Mouse (Mus musculus): ENCODE results near the gene Cux2. TPM values are rescaled to one million over a fixed set of nuclear protein-coding genes. Genes with fewer than 3 reads are reported as not detected.

Cux2 gene
- polyA plus RNA-seq, 1 experiment from 2014 or later, result 9.9 TPM

DNA sequence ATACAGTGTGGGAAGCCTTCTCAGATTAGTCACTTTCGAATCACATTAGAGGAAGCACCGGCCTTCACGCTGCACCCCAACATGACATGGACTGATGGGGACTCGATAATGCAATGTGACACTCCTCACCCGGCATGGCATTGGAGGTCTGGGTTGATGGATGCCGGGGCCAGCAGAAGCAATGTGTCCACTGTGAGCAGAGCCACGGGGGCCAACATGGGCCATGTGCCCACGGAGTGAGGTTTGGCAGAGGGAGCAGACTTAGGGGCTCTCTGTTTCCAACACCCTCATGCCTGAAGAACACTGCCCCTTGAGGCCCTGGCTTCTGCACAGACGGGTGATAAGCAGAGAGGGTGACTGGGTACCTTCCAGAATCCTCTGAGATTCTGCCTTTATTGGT lies 91.4 kb downstream of the Cux2 start:
- no peaks in the 10 kb centered on the region for H3K9me3 ChIP-seq (replicated peaks)
- no peak overlapping the region for H3K9ac ChIP-seq
- H3K4me2 ChIP-seq, result no peak overlapping the region
- no peak overlapping the region for H3K27ac ChIP-seq
- H3K4me3 ChIP-seq (replicated peaks), result no peak overlapping the region
- WGBS, result 81% methylated on average over 9 of the region's 9 CpGs
- no peak for ATAC-seq (replicated peaks; ENCODE audit: low FRiP score)
- no peaks in the 10 kb centered on the region for H3K27me3 ChIP-seq
- H3K4me1 ChIP-seq, result peaks cover 19% of the 10 kb centered on the region
- H3K36me3 ChIP-seq, result no peaks in the 10 kb centered on the region

DNA sequence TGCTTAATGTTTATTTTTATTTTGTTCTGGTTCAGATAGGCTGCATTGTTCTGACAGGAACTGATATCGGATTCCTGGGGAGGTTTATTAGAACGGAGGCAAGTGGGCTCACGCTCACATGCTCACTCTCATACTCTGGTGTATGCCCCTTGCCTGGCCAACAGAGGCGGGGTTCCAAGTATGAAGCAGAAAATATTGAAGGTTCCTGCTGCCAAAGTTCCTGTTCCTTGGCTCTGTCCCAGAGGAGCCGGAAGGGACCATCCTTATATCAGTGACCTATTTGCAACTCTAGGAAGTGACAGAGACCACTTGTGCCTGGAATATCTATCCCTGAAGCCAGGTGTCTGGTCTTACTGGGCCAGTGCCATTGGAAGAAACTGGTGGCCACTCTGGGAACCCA lies 94.1 kb downstream of the Cux2 start:
- Histone ChIP-seq H3K27ac (no peak overlapping the region), H3K4me2 (no peak overlapping the region), H3K4me1 (peaks cover 23% of the 10 kb centered on the region), H3K4me3 (replicated peaks) (no peak overlapping the region), H3K27me3 (no peaks in the 10 kb centered on the region), H3K9ac (no peak overlapping the region), H3K36me3 (no peaks in the 10 kb centered on the region), H3K9me3 (replicated peaks) (no peaks in the 10 kb centered on the region)
- ATAC-seq (replicated peaks; ENCODE audit: low FRiP score), result no peak
- 76% methylated on average over 5 of the region's 5 CpGs for WGBS

DNA sequence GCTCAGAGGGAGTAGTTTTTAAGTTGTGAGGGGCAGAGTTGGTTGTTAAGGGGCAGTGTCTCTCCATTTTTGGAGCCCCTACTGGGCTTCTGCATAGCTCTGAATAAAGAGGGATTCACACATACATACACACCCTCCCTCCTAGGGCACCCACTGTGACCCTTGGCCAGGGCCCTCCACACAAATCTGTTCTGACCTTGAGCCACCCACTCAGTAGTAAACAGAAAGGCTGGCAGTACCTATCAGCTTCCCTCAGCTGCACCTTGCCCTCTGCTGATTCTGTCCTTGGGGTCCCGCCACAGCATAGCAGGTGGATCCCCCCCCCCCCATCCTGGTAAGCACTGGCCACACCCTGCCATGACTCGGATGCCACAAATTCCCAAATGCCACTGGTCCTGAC lies 99.7 kb downstream of the Cux2 start:
- Histone ChIP-seq H3K9me3 (replicated peaks) (no peaks in the 10 kb centered on the region), H3K27me3 (peaks cover 17% of the 10 kb centered on the region), H3K4me1 (peaks cover 45% of the 10 kb centered on the region), H3K4me3 (replicated peaks) (no peak overlapping the region), H3K36me3 (no peaks in the 10 kb centered on the region), H3K9ac (no peak overlapping the region), H3K4me2 (no peak overlapping the region), H3K27ac (peak overlapping the region; percentile 11; the same call in 1 of the 2 replicates)
- no peak for ATAC-seq (replicated peaks; ENCODE audit: low FRiP score)
- 65% methylated on average over 2 of the region's 2 CpGs for WGBS

DNA sequence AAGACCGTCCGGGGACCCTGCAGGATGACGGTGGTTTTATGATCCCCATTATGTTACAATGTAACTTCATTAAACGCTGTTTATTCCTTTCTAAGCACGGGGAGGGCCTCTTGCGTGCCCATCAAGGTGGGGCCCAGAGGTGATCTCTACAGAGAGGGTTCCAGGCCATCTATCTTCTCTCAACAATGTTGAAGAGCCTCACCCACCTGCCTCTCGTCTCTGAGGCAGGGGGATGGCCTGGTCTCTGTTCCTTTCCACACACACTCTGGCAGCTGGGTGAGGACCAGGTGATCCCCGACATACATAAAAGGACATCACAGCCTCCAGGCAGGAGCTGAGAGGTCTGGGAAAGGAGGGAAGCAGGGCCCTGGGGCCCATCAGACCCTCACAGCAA lies 100.9 kb downstream of the Cux2 start:
- no peaks in the 10 kb centered on the region for H3K36me3 ChIP-seq
- no peaks in the 10 kb centered on the region for H3K9me3 ChIP-seq (replicated peaks)
- H3K4me2 ChIP-seq, result peak overlapping the region; percentile 63
- peak; percentile 30; the same call in 1 of the 2 replicates for ATAC-seq (replicated peaks; ENCODE audit: low FRiP score)
- H3K27ac ChIP-seq, result peak overlapping the region; percentile 64
- peak overlapping the region; percentile 34 for H3K4me3 ChIP-seq (replicated peaks)
- H3K27me3 ChIP-seq, result peaks cover 17% of the 10 kb centered on the region
- H3K9ac ChIP-seq, result no peak overlapping the region
- WGBS, result 10% methylated on average over 8 of the region's 8 CpGs
- peaks cover 45% of the 10 kb centered on the region for H3K4me1 ChIP-seq

DNA sequence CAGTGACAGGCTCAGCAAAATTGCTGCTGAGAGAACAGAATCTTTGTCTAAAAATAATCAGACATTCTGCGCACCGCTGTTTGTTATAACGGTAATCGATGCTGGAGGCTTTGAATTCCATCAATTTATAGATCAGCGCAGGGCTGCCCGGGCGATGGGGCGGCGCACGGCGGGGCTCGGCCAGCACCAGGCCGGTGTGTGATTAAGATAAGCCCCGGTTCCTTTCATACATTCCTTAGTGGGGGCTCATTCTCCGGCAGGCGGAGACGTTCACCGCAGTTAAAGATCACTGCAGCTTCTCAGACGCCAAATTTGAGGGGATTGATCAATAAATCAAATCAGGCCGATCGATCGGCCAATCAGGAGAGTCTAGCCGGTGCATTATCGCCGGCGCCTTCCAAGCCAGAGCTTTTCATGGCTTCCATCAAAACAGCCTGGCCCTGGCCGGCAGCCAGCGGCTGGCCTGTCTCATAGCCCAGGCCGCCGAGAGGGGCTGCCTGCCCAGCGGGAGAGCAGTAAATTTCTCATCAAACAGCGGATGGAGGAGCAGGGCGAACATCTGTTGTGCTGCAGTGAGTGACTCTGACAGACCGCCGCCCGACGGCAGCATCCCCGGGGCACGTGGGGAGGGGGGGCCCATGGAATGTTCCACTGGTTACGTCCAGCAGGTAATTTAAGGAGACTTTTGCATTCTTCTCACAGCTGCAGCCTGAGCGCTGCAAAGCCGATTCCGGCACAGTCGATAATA lies 101.4 kb downstream of the Cux2 start:
- H3K36me3 ChIP-seq, result no peaks in the 10 kb centered on the region
- peak; percentile 62; the same call in 1 of the 2 replicates for ATAC-seq (replicated peaks; ENCODE audit: low FRiP score)
- peak overlapping the region; percentile 64 for H3K27ac ChIP-seq
- H3K9me3 ChIP-seq (replicated peaks), result no peaks in the 10 kb centered on the region
- peak overlapping the region; percentile 34 for H3K4me3 ChIP-seq (replicated peaks)
- H3K4me1 ChIP-seq, result peaks cover 45% of the 10 kb centered on the region
- H3K9ac ChIP-seq, result peak overlapping the region; percentile 12; the same call in 1 of the 2 replicates
- peak overlapping the region; percentile 63 for H3K4me2 ChIP-seq
- 3% methylated on average over 44 of the region's 44 CpGs for WGBS
- peaks cover 17% of the 10 kb centered on the region for H3K27me3 ChIP-seq

DNA sequence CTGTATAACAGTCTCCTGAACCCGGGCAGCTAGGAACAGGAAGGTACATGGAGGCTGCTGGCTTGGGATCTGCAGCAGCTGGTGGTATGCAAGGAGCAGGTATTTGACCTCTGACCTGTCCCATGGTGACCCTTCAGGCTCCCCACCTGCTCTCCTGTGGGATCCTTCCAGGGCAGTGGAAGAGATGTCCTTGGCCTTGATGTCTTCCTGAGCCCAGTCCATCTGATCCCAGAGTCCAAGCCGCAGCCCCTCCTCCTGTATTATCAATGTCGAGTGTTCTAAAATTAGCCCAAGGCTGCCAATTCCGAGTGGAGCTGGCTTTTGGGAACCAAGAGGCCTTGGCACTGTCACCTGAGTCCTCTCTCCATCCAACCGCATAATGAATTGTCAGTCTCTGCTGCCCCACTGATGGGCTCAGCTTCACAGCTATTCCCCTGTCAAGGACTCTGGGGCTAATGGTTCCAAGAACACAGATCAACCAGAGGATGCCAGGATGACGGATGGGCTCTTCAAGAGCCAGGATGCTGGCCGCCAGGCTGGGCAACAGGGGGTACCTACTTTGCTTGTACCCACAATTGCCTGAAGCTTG lies 103.2 kb downstream of the Cux2 start:
- H3K36me3 ChIP-seq, result no peaks in the 10 kb centered on the region
- no peak overlapping the region for H3K4me3 ChIP-seq (replicated peaks)
- no peak overlapping the region for H3K9ac ChIP-seq
- H3K27me3 ChIP-seq, result peaks cover 17% of the 10 kb centered on the region
- no peak overlapping the region for H3K4me2 ChIP-seq
- H3K9me3 ChIP-seq (replicated peaks), result no peaks in the 10 kb centered on the region
- peaks cover 45% of the 10 kb centered on the region for H3K4me1 ChIP-seq
- no peak for ATAC-seq (replicated peaks; ENCODE audit: low FRiP score)
- no peak overlapping the region for H3K27ac ChIP-seq
- 79% methylated on average over 7 of the region's 7 CpGs for WGBS

- Histone ChIP-seq H3K27ac (no peak overlapping the region), H3K9ac (no peak overlapping the region), H3K4me1 (peaks cover 41% of the 10 kb centered on the region), H3K4me3 (replicated peaks) (no peak overlapping the region), H3K36me3 (no peaks in the 10 kb centered on the region), H3K9me3 (replicated peaks) (no peaks in the 10 kb centered on the region), H3K27me3 (peaks cover 17% of the 10 kb centered on the region), H3K4me2 (no peak overlapping the region)
- WGBS, result 43% methylated on average over 6 of the region's 6 CpGs
- no peak for ATAC-seq (replicated peaks; ENCODE audit: low FRiP score)
These were observed 104.1 kb downstream of the Cux2 start for GRCm38 (mm10) chr5:121945819-121946218.

DNA sequence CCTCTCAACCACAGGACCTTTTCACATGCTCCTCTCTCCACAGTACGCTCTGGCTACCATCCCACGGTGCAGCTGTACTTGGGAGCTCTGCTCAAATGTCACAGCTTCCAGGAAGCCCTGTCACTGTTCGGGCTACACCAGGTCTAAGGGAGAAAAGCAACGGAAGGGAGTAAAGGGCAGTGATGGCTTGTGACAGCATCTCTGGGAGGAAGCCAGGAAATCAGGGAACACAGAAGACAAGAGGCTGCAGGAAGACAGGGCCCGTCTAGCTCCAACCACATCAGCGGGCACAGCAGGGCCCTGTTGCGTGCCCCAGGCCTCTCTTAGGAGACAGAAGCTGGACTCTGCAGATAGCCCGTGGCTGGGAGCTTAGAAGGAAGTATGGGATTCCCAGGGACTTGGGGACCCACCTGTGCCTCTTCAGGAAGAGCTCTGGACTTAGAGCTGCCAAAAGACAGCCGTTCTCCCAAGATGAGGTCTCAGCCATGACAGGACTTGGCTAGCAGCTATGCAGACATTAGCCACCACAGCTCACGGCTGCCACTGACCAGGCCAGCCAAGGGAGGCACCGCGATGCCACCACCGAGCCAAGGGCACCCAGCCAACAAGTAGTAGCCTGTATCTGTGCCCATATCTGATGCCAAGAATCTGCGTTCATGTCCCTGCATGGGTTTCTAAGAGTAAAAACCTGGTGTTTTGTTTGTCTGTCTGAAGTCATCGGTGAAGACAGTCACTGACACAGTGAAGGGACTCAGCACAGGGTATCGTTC lies 105.7 kb downstream of the Cux2 start:
- H3K9me3 ChIP-seq (replicated peaks), result no peaks in the 10 kb centered on the region
- no peak overlapping the region for H3K27ac ChIP-seq
- H3K4me2 ChIP-seq, result no peak overlapping the region
- H3K9ac ChIP-seq, result no peak overlapping the region
- peaks cover 30% of the 10 kb centered on the region for H3K4me1 ChIP-seq
- no peaks in the 10 kb centered on the region for H3K36me3 ChIP-seq
- no peak overlapping the region for H3K4me3 ChIP-seq (replicated peaks)
- WGBS, result 90% methylated on average over 16 of the region's 16 CpGs
- H3K27me3 ChIP-seq, result peaks cover 10% of the 10 kb centered on the region
- ATAC-seq (replicated peaks; ENCODE audit: low FRiP score), result no peak

GRCm38 (mm10) chr5:121943472-121943871 lies 106.4 kb downstream of the Cux2 start:
- Histone ChIP-seq H3K4me1 (peaks cover 24% of the 10 kb centered on the region), H3K27ac (no peak overlapping the region), H3K4me2 (no peak overlapping the region), H3K36me3 (no peaks in the 10 kb centered on the region), H3K4me3 (replicated peaks) (no peak overlapping the region), H3K9ac (no peak overlapping the region), H3K27me3 (peaks cover 10% of the 10 kb centered on the region), H3K9me3 (replicated peaks) (no peaks in the 10 kb centered on the region)
- 56% methylated on average over 7 of the region's 7 CpGs for WGBS
- no peak for ATAC-seq (replicated peaks; ENCODE audit: low FRiP score)

DNA sequence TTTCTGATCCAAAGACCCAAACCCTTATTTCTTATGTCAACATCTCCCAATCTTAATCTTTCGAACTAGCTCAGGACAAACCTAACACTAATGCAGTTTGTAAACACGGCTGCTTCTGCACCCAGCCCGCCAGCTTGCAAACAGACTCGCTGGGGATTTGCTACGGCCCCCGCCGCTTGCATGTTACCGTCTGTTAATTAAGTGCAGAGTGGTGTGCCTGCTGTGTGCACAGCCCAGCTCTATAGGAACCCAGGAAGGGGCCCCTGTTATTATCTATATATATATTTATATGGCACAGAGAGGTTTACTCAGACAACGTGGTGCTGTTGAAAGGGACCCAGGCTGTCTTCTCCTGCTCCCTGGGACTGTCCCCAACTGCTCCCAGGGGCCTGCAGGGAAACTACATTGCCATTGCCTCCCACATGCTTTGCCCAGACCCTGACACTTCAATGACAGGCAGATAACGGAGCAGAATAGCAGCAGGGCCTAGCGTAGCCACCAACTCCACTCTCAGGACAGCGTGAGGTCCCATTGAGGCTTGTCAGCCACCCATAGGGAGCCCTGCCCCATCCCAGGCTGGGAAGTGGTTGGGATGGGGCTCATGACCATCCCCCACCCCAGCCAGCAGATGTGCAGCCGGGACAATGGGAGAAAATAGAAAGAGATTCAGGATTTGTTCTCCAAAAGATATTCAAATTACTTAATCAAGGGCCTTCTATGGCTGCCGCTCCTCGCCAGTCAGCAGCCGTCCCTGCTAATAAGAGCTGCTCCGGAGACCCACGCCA lies 111.6 kb downstream of the Cux2 start:
- H3K36me3 ChIP-seq, result no peaks in the 10 kb centered on the region
- WGBS, result 68% methylated on average over 18 of the region's 18 CpGs
- H3K27ac ChIP-seq, result no peak overlapping the region
- H3K9me3 ChIP-seq (replicated peaks), result no peaks in the 10 kb centered on the region
- no peak for ATAC-seq (replicated peaks; ENCODE audit: low FRiP score)
- H3K4me1 ChIP-seq, result peaks cover 32% of the 10 kb centered on the region
- no peak overlapping the region for H3K4me2 ChIP-seq
- H3K27me3 ChIP-seq, result no peaks in the 10 kb centered on the region
- no peak overlapping the region for H3K4me3 ChIP-seq (replicated peaks)
- no peak overlapping the region for H3K9ac ChIP-seq

- Histone ChIP-seq H3K9me3 (replicated peaks) (no peaks in the 10 kb centered on the region), H3K4me2 (no peak overlapping the region), H3K4me3 (replicated peaks) (no peak overlapping the region), H3K27me3 (peaks cover 25% of the 10 kb centered on the region), H3K9ac (no peak overlapping the region), H3K27ac (0 out of 2 replicates have a peak overlapping the region, but pooled peaks have one; percentile 15), H3K4me1 (peaks cover 27% of the 10 kb centered on the region), H3K36me3 (no peaks in the 10 kb centered on the region)
- 14% methylated on average over 9 of the region's 9 CpGs for WGBS
- peak; percentile 53 for ATAC-seq (replicated peaks; ENCODE audit: low FRiP score)
These were observed 119.6 kb downstream of the Cux2 start for GRCm38 (mm10) chr5:121930261-121930660.

All from kidney, embryonic 15.5 days (tissue).